Mouse (Mus musculus) limb, embryonic 15.5 days (tissue): ENCODE data around the gene Spats2l. TPM values are rescaled to one million over a fixed set of nuclear protein-coding genes. Genes with fewer than 3 reads are reported as not detected.

Experiments
- ATAC-seq: fragments of 200-750 bp; cut with Nextera tagmentation; 2 replicates; pipeline ENCODE4 v1.8.0; 2017; ENCODE audit warnings: low read depth, moderate TSS enrichment; ENCODE audit not compliant: insufficient number of reproducible peaks, low FRiP score, low TSS enrichment
- H3K27ac ChIP-seq: fragments of 300-500 bp; sonication (generic); 2 replicates; pipeline ENCODE4 v1.5.1; 2015; ENCODE audit warnings: moderate library complexity, mild to moderate bottlenecking, inconsistent platforms
- H3K27me3 ChIP-seq: fragments of 300-500 bp; sonication (generic); 2 replicates; pipeline ENCODE4 v1.6.1; 2015; ENCODE audit warnings: inconsistent platforms
- H3K36me3 ChIP-seq: fragments of 300-500 bp; sonication (generic); 2 replicates; pipeline ENCODE4 v1.6.1; 2015; ENCODE audit warnings: inconsistent platforms
- H3K4me1 ChIP-seq: fragments of 300-500 bp; sonication (generic); 2 replicates; pipeline ENCODE4 v1.6.1; 2015; ENCODE audit warnings: inconsistent platforms
- H3K4me2 ChIP-seq: fragments of 300-500 bp; sonication (generic); 2 replicates; pipeline ENCODE4 v1.6.1; 2015; ENCODE audit warnings: mild to moderate bottlenecking, inconsistent platforms
- H3K4me3 ChIP-seq: fragments of 300-500 bp; sonication (generic); 2 replicates; pipeline ENCODE4 v1.5.1; 2015; ENCODE audit warnings: mild to moderate bottlenecking, inconsistent platforms
- H3K9ac ChIP-seq: fragments of 300-500 bp; sonication (generic); 2 replicates; pipeline ENCODE4 v1.6.1; 2015; ENCODE audit warnings: inconsistent platforms
- H3K9me3 ChIP-seq: fragments of 300-500 bp; sonication (generic); 2 replicates; pipeline ENCODE4 v1.6.1; 2016; ENCODE audit warnings: inconsistent platforms
- WGBS: fragments of 180-500 bp; shearing (Covaris S2); methylation state at CpG from one replicate; pipeline ENCODE4 v1.1.7; 2015; 5-methylcytosine and 5-hydroxymethylcytosine counted together
- polyA plus RNA-seq: library from polyadenylated mRNA; unstranded; fragments of >200 nt; fragmentation: Nextera tagmentation; extraction: Ambion mirVana; gene quantifications from 2 replicates; pipeline ENCODE4 v1.2.1, GENCODE M21; 2015

Spats2l gene
- polyA plus RNA-seq, 1 experiment from 2014 or later = 197 TPM

- Histone ChIP-seq H3K4me3 (peak overlapping the region; percentile 97), H3K4me1 (peaks cover 11% of the 10 kb centered on the region), H3K9ac (peak overlapping the region; percentile 77), H3K27ac (peak overlapping the region; percentile 77), H3K9me3 (no peaks in the 10 kb centered on the region), H3K27me3 (no peaks in the 10 kb centered on the region), H3K4me2 (peak overlapping the region; percentile 85), H3K36me3 (peaks cover 4% of the 10 kb centered on the region; the same call in 1 of the 2 replicates)
- ATAC-seq = 0 out of 2 replicates have a peak, but pooled peaks have one; percentile 41
- 0% methylated on average over 29 of the region's 29 CpGs for WGBS
These were observed 222.2 kb downstream of the Spats2l start for GRCm38 (mm10) chr1:57996133-57996615.

Other genes starting within 250 kb of the Spats2l start
- gene Sgo2a, start 221.8 kb downstream of the Spats2l start, polyA plus RNA-seq = 15.1 and 15.2 TPM in 2 replicates
- 20.5 and 22.3 TPM in 2 replicates for gene Kctd18, start 244.8 kb downstream of the Spats2l start, polyA plus RNA-seq